Mouse (Mus musculus): ENCODE measurements at regions not wholly inside any gene's neighbourhood (a gene's known extent, or its start where the extent isn't known, plus 50 kb on each side); places are given as distances from the start of the nearest gene placed in this dataset.

DNA sequence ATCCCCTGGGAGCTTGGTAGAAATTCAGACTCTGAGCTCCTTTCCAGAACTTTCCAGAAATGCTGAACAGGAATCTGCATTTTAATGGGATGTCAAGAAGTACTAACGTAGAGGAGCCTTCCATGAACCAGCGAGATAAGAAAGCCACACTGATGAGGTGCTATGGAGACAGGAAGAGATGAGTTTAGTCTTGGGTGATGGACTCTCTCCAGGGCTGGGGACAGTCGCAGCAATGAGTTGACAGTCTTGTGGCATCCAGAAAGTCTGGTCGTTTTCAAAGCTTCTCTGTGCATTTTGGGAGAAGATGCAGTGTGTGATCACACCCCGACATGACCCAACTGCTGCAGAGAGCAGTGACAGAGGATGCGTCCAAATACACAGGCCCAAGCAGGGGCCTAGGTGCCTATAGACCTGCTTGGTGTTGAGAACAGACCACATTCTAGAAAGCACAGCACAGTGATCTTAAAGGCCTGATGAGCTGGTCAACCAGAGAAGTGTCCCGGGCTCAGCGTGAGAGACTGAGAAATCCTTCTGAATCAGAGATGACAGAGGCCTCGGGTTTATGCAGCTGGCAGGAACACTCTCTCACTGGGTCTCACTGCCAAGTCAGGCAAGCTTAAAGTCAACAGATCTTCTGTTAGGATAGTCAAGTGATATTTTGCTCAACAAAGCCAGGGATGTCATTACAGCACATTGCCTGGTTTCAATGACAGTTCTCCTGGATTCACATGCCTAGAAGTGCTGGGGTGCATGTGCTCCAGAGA lies 65.1 kb upstream of the E2f3 start:
- TF ChIP-seq CTCF (IDR thresholded peaks at IDR 0.05; ENCODE audit: borderline replicate concordance, insufficient read depth, low read depth, low read length), result no peak
- TF ChIP-seq POLR2A (IDR thresholded peaks at IDR 0.05; ENCODE audit: borderline replicate concordance, insufficient read depth, low read length), result no peak
